Mouse (Mus musculus) central nervous system, embryonic 18 days (tissue): ENCODE results near the gene Prpf40a. TPM values are rescaled to one million over a fixed set of nuclear protein-coding genes. Genes with fewer than 3 reads are reported as not detected.

Experiments
- polyA plus RNA-seq: library from polyadenylated mRNA; depleted of rRNA; stranded (reverse); fragments of >200 nt; gene quantifications from 2 replicates; pipeline ENCODE4 v1.2.3, GENCODE M21; 2012; rRNA removed

Gene Prpf40a
- 21.9 and 24.4 TPM in 2 replicates for polyA plus RNA-seq

DNA sequence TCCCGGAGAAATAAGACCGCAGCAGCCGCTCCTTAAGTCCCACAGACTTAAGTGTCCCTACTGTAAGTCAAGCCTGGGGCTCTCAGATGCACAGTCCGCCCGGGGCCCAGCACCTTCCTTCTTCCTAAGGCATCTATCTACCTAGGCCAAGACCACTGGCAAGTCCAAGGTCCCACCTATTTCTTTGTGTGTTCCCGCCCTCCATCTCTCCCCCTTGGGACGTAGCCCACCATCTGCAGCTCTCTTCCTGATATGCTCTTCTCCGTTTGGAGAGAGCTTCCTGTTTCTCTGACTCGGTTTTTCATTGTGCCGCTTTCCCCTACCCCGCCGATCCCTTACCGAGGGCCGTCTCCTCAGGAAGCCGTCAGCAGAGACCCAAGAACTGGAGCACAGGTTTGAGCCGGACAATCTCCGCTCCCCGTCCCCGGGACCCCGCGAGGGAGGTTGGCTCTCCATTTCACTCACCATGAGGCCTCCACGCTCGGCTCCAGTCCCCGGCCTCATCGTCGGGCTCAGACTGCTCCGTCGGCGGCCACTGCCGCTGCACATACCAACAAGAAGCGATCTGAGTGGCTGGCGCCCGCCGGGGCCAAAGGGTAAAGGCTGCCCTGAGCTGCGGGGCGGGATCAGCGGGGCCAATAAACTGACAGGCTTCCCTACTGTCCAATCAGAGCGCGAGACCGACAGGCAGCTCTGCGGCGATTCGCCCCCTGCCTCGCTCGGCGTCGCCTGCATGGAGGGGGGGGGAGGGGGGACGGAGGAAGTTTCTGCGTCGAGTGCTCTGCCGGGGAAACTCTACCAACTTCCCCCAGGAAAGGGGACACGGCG, at the start of gene Prpf40a:
TSS of gene Prpf40a (minus strand) at position 601 of the 828 bp plus-strand sequence.

DNA sequence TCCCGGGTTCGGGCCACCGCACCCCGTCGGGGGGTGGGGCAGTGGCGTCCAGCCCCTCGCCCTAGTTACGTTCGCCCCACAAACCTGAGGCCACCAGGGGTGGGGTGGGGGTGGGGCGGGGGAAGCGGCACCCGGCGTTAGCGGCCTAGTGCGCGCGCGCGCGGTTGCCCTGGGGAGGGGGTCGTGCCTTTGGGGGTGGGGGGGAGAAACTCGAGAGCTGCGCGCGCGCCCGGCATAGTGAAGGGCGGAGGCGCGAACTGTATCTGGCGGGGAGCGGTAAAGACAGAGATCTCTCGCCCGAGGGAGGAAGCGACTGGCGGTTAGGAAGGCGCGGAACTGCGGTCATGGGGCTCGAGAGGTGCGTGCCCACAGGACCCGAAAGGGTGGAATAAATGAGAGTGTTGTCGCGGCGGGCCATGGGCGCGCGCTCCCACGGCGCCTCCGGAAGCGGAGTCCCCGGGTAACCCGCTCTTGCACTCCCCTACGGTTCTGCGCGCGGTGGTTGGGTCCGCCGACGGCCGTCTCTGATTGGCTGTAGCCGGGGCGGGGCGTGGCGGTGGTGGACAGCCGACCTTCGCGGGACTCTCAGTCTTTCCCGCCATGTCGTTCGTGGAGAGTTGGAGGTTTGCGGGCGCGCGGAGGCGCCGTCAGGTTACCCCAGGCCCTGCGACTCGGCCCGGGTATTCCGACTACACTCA, 588 bp upstream of the Prpf40a start, which contains the start of gene Arl6ip6:
TSS of gene Arl6ip6 (plus strand) at position 204 of the 698 bp plus-strand sequence.

Other genes starting within 250 kb of the Prpf40a start
- 24.5 and 28.0 TPM in 2 replicates for gene Arl6ip6, start 442 bp upstream of the Prpf40a start, polyA plus RNA-seq